Mouse (Mus musculus) lung, adult 2 months (tissue): Measurements from ENCODE around the gene Il1rl2. TPM values are rescaled to one million over a fixed set of nuclear protein-coding genes. Genes with fewer than 3 reads are reported as not detected.

ENCODE experiments used
- DNase-seq: peaks from one replicate; pipeline ENCODE4 v3.0.0; 2022
- H3K4me1 ChIP-seq: fragments of 200-500 bp; 2 replicates; pipeline ENCODE4 v1.6.1; 2011; ENCODE audit warnings: low read length; ENCODE audit not compliant: control insufficient read depth, insufficient read depth
- H3K4me3 ChIP-seq: fragments of 200-500 bp; replicated peaks from 2 replicates; pipeline ENCODE3; 2011; ENCODE audit warnings: low read depth, mild to moderate bottlenecking, control low read depth, low read length; ENCODE audit errors: extremely low read depth
- CTCF ChIP-seq: fragments of 200-500 bp; IDR thresholded peaks from 2 replicates; pipeline ENCODE4 v1.5.1; 2011; ENCODE audit warnings: mild to moderate bottlenecking, low read length, control low read depth; ENCODE audit not compliant: insufficient read depth
- POLR2A ChIP-seq: fragments of 200-500 bp; IDR thresholded peaks from 2 replicates; pipeline ENCODE4 v1.6.1; 2011; ENCODE audit warnings: low read depth, mild to moderate bottlenecking, control low read depth, low read length, borderline replicate concordance; ENCODE audit errors: extremely low read depth
- WGBS: fragments of 180-500 bp; shearing (Covaris S2); methylation state at CpG from one replicate; pipeline ENCODE4 v1.1.7; 2018; 5-methylcytosine and 5-hydroxymethylcytosine counted together
- polyA plus RNA-seq: library from polyadenylated mRNA; depleted of rRNA; stranded (reverse); fragments of >200 nt; gene quantifications from 2 replicates; pipeline ENCODE4 v1.2.3, GENCODE M21; 2012; rRNA removed

Gene Il1rl2
- polyA plus RNA-seq, 1 experiment, result 8.4 TPM

DNA sequence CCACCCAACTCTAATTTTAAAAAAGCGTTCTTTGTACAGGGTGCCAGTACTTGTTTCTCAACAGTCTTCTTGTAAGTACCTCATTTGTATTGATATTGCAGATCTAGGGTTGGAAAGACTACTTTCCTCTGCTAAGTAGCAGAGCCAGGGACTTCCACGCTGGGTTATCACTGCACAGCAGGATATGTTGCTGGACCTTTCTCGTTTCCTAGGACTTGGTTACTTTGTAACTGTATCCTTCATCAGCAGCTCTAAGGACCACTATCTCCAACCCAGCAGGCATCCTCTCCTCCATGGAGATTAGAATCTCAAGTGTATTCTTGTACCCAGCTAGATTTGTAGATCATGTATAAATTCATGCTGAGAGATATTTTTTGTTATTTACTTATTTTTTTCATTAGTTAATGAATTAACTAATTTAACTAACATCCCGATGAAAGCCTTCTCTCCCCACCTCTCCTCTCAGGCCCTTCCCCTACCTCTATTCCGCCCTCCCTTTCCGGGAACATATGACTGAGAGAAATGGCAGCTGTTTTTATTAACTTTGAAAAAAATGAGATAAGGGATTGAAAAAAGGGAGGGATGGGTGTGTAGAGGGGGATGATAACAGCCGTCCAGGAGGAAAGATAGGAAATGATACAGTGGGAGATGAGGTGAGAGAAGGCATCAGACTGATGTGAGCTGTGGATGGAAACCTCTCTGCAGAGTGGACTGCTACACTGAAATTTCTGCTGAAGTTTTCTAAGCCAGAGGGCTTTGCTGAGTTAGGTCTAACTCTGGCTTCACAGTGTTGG is 90.7 kb downstream of the Il1rl2 start:
- no peak for DNase-seq
- Histone ChIP-seq H3K4me1 (no peaks in the 10 kb centered on the region), H3K4me3 (no peak overlapping the region)
- TF ChIP-seq POLR2A (no peak), CTCF (no peak)
- 48% methylated on average over 7 of the region's 7 CpGs for WGBS

DNA sequence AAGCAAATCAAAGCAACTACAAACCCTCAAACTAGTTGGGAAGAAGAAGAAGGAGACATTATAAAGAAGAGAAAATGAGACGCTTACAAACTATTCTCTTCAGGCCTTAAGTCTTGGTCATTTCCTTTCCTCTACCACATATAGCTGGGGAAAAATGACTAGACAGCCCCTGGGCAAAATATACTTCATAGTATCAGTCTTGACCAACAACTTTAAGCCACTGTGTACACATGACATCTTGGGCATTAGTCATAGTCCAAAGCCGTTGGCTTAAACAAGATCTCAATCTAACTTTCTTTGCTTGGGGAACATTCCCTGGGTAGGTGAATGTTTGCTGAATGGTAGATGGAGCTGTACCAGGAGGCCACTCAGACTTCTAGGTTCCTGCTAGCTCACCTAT is 92.6 kb downstream of the Il1rl2 start:
- 78% methylated on average over 2 of the region's 2 CpGs for WGBS
- DNase-seq, result no peak
- no peak for TF ChIP-seq CTCF
- TF ChIP-seq POLR2A, result no peak
- Histone ChIP-seq H3K4me3 (no peak overlapping the region), H3K4me1 (no peaks in the 10 kb centered on the region)

Other genes starting within 250 kb of the Il1rl2 start
- gene Il1r1, start 99.5 kb upstream of the Il1rl2 start, polyA plus RNA-seq, result 9.2 and 14.1 TPM in 2 replicates
- 0.92 and 1.1 TPM in 2 replicates for gene Il1rl1, start 105.0 kb downstream of the Il1rl2 start, polyA plus RNA-seq
- 17.5 and 41.1 TPM in 2 replicates for gene Il18r1, start 140.9 kb downstream of the Il1rl2 start, polyA plus RNA-seq
- gene Il18rap, start 190.8 kb downstream of the Il1rl2 start, polyA plus RNA-seq, result 1.0 and 1.4 TPM in 2 replicates